Mouse (Mus musculus) stomach, embryonic 16.5 days (tissue): ENCODE measurements around the gene Srr. TPM values are rescaled to one million over a fixed set of nuclear protein-coding genes. Genes with fewer than 3 reads are reported as not detected.

ENCODE experiments used
- ATAC-seq: fragments of 200-750 bp; cut with Nextera tagmentation; 2 replicates; pipeline ENCODE4 v1.8.0; 2017; ENCODE audit warnings: moderate number of reproducible peaks, moderate TSS enrichment; ENCODE audit not compliant: insufficient read depth, low FRiP score
- H3K27ac ChIP-seq: fragments of 300-500 bp; sonication (generic); 2 replicates; pipeline ENCODE4 v1.5.1; 2014; ENCODE audit warnings: low read length
- H3K27me3 ChIP-seq: fragments of 300-500 bp; sonication (generic); 2 replicates; pipeline ENCODE4 v1.6.1; 2014; ENCODE audit warnings: low read length, control low read depth, mixed read lengths; ENCODE audit not compliant: control insufficient read depth, insufficient read depth
- H3K36me3 ChIP-seq: fragments of 300-500 bp; sonication (generic); 2 replicates; pipeline ENCODE4 v1.6.1; 2014; ENCODE audit warnings: low read length; ENCODE audit not compliant: control insufficient read depth, insufficient read depth
- H3K4me1 ChIP-seq: fragments of 300-500 bp; sonication (generic); 2 replicates; pipeline ENCODE4 v1.6.1; 2014; ENCODE audit warnings: low read length, control low read depth, mixed read lengths; ENCODE audit not compliant: control insufficient read depth, insufficient read depth
- H3K4me2 ChIP-seq: fragments of 300-500 bp; sonication (generic); 2 replicates; pipeline ENCODE4 v1.6.1; 2014; ENCODE audit warnings: low read depth, low read length, mixed read lengths
- H3K4me3 ChIP-seq: fragments of 300-500 bp; sonication (generic); replicated peaks from 2 replicates; pipeline ENCODE4 v1.5.1; 2014; ENCODE audit warnings: mild to moderate bottlenecking, low read length
- H3K9ac ChIP-seq: fragments of 300-500 bp; sonication (generic); 2 replicates; pipeline ENCODE4 v1.6.1; 2014; ENCODE audit warnings: low read length
- H3K9me3 ChIP-seq: fragments of 300-500 bp; sonication (generic); replicated peaks from 2 replicates; pipeline ENCODE4 v1.6.1; 2016; ENCODE audit warnings: low read length, control low read depth; ENCODE audit not compliant: control insufficient read depth
- WGBS: fragments of 180-500 bp; shearing (Covaris S2); extraction: QIAGEN DNeasy Blood & Tissue Kit; methylation state at CpG from one replicate; pipeline ENCODE4 v1.1.7; 2014; 5-methylcytosine and 5-hydroxymethylcytosine counted together
- polyA plus RNA-seq: library from polyadenylated mRNA; unstranded; fragments of >200 nt; fragmentation: Nextera tagmentation; extraction: Ambion mirVana; gene quantifications from 2 replicates; pipeline ENCODE4 v1.2.1, GENCODE M21; 2015

Srr gene
- polyA plus RNA-seq, 1 experiment from 2014 or later: 19.1 TPM

- Histone ChIP-seq H3K27ac (no peak overlapping the region), H3K4me3 (no peak overlapping the region), H3K4me1 (0 out of 2 replicates have a peak, but pooled peaks cover 3% of the 10 kb centered on the region), H3K27me3 (no peaks in the 10 kb centered on the region), H3K36me3 (no peaks in the 10 kb centered on the region), H3K9me3 (no peaks in the 10 kb centered on the region), H3K9ac (no peak overlapping the region), H3K4me2 (no peak overlapping the region)
- 70% methylated on average over 2 of the region's 2 CpGs for WGBS
- no peak for ATAC-seq
Observed at GRCm38 (mm10) chr11:74957600-74957999, 31.9 kb upstream of the Srr start.

DNA sequence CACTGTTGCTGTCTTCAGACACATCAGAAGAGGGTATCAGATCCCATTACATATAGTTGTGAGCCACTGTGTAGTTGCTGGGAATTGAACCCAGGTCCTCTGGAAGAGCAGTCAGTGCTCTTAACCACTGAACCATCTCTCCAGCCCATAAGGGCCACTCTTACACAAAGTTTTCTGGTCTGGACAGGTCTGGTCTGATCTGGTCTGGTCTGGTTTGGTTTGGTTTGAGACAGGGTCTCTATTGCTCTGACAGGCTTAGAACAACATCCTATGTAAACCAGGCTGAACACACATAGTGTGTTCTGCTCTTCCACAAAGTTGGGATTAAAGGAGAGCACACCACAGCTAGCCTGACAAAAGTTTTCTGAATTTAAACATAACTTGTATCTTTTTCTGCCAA is 30.3 kb upstream of the Srr start:
- Histone ChIP-seq H3K9ac (no peak overlapping the region), H3K4me2 (no peak overlapping the region), H3K27ac (no peak overlapping the region), H3K36me3 (no peaks in the 10 kb centered on the region), H3K9me3 (no peaks in the 10 kb centered on the region), H3K27me3 (no peaks in the 10 kb centered on the region), H3K4me1 (no peaks in the 10 kb centered on the region), H3K4me3 (no peak overlapping the region)
- ATAC-seq: no peak

GRCm38 (mm10) chr11:74954901-74955300 is 29.2 kb upstream of the Srr start:
- no peaks in the 10 kb centered on the region for H3K27me3 ChIP-seq
- H3K9ac ChIP-seq: no peak overlapping the region
- H3K4me2 ChIP-seq: no peak overlapping the region
- peak; percentile 64; the same call in 1 of the 2 replicates for ATAC-seq
- no peaks in the 10 kb centered on the region for H3K9me3 ChIP-seq
- H3K4me3 ChIP-seq: no peak overlapping the region
- peak overlapping the region; percentile 89 for H3K27ac ChIP-seq
- no peaks in the 10 kb centered on the region for H3K36me3 ChIP-seq
- no peaks in the 10 kb centered on the region for H3K4me1 ChIP-seq

DNA sequence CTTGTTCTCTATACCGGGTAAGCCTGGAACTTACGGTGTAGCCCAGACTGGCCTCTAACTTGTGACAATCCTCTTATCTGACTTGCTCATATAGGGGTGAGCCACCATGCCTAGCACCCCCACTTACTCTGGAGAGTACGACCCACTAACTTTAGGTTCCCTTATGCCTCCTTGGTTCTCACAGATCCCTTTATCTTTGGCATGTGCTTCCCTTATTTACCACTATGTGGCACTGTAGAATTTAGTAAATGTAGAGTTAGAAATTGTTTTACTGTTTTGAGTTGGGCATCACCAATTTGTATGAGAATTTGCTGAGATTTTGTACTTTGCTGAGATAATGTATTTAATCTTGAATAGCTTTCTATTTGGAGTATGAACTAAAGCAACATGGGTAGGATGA is 20.6 kb upstream of the Srr start:
- Histone ChIP-seq H3K4me1 (no peaks in the 10 kb centered on the region), H3K4me2 (no peak overlapping the region), H3K27ac (no peak overlapping the region), H3K36me3 (peaks cover 5% of the 10 kb centered on the region), H3K27me3 (no peaks in the 10 kb centered on the region), H3K9ac (no peak overlapping the region), H3K9me3 (no peaks in the 10 kb centered on the region), H3K4me3 (no peak overlapping the region)
- 0 out of 2 replicates have a peak, but pooled peaks have one; percentile 25 for ATAC-seq
- 69% methylated on average over 3 of the region's 3 CpGs for WGBS

DNA sequence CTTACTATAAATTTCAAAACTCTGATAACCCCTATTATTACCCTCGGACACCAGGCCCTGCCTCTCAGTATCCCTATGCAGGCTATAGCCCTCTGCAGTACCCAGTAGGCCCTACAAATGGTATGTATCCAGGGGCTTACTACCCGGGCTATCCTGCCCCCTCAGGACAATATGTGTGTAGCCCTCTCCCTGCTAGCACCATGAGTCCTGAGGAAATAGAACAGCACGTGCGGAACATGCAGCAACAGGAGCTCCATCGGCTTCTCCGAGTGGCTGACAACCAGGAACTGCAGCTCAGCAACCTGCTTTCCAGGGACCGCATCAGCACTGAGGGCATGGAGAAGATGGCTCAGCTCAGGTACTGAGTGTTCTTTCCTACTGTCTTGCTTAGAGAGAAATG is 4.6 kb upstream of the Srr start:
- Histone ChIP-seq H3K9ac (no peak overlapping the region), H3K4me1 (peaks cover 9% of the 10 kb centered on the region), H3K4me2 (no peak overlapping the region), H3K4me3 (no peak overlapping the region), H3K36me3 (0 out of 2 replicates have a peak, but pooled peaks cover 6% of the 10 kb centered on the region), H3K9me3 (no peaks in the 10 kb centered on the region), H3K27me3 (no peaks in the 10 kb centered on the region), H3K27ac (no peak overlapping the region)
- no peak for ATAC-seq
- WGBS: 94% methylated on average over 7 of the region's 7 CpGs

DNA sequence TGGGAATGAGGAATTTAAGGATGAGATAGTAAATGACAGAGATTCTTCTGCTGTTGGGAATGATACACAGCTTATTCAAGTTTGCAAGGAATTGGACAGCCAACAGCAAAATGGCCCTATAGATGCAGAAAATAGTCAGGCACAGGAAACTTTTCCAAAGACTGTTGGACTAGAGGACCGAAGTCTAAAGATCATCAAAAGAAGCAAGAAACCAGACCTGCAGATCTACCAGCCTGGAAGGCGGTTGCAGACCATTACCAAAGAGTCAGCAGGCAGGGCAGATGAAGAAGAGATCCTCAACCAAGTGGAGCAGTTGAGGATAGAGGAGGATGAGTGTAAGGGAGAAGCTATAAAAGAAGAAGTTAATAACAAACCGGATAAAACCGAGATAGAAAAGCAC is 3.4 kb upstream of the Srr start:
- WGBS: 86% methylated on average over 4 of the region's 4 CpGs
- Histone ChIP-seq H3K4me3 (no peak overlapping the region), H3K36me3 (0 out of 2 replicates have a peak, but pooled peaks cover 4% of the 10 kb centered on the region), H3K4me1 (peaks cover 12% of the 10 kb centered on the region), H3K9me3 (no peaks in the 10 kb centered on the region), H3K27me3 (no peaks in the 10 kb centered on the region), H3K27ac (no peak overlapping the region), H3K9ac (no peak overlapping the region), H3K4me2 (no peak overlapping the region)
- ATAC-seq: no peak

DNA sequence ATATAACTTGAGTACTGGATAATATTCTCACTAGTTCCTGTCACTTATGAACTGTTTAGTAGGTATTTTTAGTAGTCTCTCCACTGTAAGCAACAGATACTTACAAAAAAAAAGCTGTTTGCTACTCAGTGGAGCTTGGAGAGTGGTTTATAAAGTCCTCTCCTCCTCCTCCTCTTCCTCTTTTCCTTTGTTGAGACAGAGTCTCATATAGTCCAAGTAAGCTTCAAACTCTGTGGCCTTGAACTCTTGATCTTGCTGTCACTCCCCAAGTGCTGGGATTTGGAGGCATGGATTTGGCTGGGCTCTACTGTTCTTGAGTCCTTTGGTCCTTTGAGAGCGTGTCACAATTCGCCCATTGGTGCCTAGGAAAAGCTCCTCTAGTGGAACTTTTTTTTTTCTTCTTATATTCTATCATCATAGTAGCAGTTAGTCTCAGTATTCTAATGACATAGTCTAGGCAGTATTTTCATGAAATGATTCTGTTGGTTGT is 1.5 kb upstream of the Srr start:
- Histone ChIP-seq H3K27me3 (no peaks in the 10 kb centered on the region), H3K27ac (peak overlapping the region; percentile 29), H3K36me3 (0 out of 2 replicates have a peak, but pooled peaks cover 4% of the 10 kb centered on the region), H3K4me3 (no peak overlapping the region), H3K4me2 (peak overlapping the region; percentile 76), H3K9ac (no peak overlapping the region), H3K4me1 (peaks cover 12% of the 10 kb centered on the region), H3K9me3 (no peaks in the 10 kb centered on the region)
- 88% methylated on average over 2 of the region's 2 CpGs for WGBS
- no peak for ATAC-seq

GRCm38 (mm10) chr11:74926388-74927005 is 749 bp upstream of the Srr start:
- Histone ChIP-seq H3K27ac (peak overlapping the region; percentile 99), H3K4me2 (peak overlapping the region; percentile 76), H3K4me1 (peaks cover 12% of the 10 kb centered on the region), H3K9me3 (no peaks in the 10 kb centered on the region), H3K27me3 (no peaks in the 10 kb centered on the region), H3K4me3 (peak overlapping the region; percentile 93), H3K9ac (peak overlapping the region; percentile 97), H3K36me3 (0 out of 2 replicates have a peak, but pooled peaks cover 4% of the 10 kb centered on the region)
- WGBS: 3% methylated on average over 11 of the region's 11 CpGs
- peak; percentile 27; the same call in 1 of the 2 replicates for ATAC-seq

DNA sequence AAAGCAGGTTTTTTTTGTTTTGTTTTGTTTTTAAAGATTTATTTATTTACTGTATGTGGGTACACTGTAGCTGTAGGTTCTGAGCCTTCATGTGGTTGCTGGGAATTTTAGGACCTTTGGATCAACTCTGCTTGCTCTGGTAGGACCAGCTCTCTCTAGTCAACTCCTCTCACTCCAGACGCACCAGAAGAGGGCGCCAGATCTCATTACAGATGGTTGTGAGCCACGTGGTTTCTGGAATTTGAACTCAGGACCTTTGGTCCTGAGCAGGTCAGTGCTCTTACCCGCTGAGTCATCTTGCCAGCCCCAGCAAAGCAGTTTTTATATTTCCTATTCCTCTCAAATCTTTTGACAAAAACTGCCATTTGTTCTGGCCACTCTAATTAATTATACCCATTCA is 1.6 kb downstream of the Srr start:
- Histone ChIP-seq H3K36me3 (0 out of 2 replicates have a peak, but pooled peaks cover 1% of the 10 kb centered on the region), H3K4me1 (peaks cover 12% of the 10 kb centered on the region), H3K4me3 (no peak overlapping the region), H3K9ac (no peak overlapping the region), H3K9me3 (no peaks in the 10 kb centered on the region), H3K27ac (no peak overlapping the region), H3K4me2 (no peak overlapping the region), H3K27me3 (no peaks in the 10 kb centered on the region)
- no peak for ATAC-seq
- 53% methylated on average over 4 of the region's 4 CpGs for WGBS
